Mouse (Mus musculus) testis, postnatal 14 days (tissue): ENCODE results near the gene Slc30a10.

ENCODE experiments used
- DNase-seq: peaks from one replicate; pipeline ENCODE4 v3.0.0; 2021; ENCODE audit warnings: low spot score

The Slc30a10 gene

DNA sequence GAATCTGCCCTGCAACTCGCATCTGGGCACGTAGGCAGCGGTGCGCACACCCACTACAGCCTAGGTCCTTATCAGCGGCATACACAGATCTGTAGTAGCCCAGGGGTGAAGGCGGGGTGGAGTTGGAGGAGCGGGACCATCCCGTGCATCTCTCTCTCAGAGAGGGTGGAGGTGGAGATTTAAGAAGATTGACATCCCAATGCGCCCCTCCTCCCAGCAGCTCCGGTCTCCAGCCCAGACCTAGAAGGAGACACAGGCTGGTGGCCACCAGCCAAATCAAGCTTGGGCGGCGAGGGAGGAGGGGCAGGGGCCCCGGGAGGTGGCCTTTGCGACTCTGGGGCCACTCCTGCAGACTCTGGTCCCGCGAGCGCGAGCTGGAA lies at the start of gene Slc30a10:
Gene Slc30a10, plus strand, starts transcription at position 274 of the 380 bp plus-strand sequence.
- DNase-seq: no peak

DNA sequence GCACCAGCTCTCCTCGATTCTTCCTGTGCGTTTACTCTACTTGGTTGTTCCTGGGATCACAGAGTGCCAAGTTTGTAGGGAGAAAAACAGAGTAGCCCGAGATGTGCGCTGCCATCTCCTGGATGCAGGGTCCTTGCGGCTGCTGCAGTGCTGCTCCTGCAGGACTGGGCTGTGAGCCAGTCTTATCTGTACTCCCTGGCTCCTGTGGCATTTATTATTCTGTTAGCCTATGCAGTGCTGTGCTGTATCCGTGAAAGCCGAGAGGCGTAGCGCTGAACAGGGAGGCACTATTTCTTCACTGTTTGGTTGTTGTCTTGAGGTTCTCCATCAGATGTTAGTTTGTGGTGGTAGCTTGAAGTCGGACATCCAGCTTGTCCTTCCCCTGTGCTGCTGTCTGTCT lies 48.7 kb upstream of the Slc30a10 start:
- no peak for DNase-seq

DNA sequence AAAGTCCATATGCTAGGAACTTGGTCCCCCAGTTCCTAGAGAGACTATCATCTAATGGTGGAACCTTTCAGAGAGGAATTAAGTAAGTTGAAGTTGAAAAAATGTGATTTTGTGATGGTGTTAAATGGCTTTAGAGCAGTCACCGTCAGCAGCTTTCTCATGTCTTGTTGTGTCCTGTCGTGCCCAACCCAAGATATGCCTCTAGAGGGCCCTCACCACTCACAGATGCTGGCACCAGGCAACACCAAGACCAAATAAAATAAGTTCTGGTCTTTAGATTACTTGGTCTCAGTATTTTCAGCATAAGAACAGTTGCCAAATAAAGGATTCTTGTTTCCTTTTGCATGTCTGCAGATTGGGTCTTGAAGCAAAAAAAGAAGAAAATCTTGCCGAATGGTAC lies 44.8 kb upstream of the Slc30a10 start:
- no peak for DNase-seq

DNA sequence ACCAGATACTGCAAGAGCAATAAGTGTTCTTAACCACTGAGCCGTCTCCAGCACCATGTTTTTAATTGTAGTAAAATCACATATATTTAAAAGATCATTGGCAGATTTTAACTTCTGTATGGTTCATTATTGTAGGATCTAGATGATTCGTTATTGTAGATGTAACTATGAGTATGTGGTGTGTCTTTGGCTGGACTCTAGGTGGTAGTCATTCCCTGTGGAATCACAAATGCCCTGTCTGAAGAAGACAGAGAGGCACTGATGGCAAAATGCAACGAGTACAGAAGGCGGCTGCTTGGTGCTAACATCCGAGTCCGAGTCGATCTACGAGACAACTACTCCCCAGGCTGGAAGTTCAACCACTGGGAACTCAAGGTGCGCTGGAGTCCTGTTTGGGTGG lies 36.6 kb upstream of the Slc30a10 start:
- DNase-seq: no peak

DNA sequence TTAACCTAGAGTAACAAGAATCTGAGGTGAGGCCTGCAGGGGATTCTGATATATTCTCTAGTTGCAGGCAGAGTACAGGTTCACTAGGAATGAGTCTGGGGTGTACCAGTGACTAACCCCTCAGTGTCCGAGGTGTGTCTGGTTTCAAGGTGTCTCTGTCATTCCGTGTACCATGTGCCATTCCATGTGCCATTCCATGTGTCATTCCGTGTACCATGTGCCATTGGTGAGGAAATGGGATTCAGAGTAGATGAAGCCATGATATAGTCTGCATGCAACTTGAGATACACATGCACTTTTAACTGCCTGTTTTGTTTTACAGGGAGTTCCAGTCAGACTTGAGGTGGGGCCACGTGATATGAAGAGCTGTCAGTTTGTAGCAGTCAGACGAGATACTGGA lies 34.8 kb upstream of the Slc30a10 start:
- no peak for DNase-seq

DNA sequence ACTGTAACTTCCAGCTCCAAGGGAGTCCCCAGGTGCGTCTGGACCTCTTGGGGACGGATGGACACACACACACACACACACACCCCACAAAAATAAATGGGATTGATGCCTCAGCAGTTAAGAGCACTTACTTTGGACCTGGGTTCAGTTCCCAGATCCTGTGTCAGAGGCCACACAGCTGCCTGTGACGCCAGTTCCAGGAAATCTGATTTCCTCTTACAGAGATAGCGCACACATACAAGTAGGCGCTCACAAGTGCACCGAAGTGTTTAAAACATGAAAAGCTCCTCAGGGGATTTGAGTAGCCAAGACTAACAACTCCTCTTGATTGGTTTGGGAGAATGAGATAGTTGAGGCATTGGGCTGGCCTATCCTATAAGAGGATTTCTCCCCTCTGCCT lies 33.9 kb upstream of the Slc30a10 start:
- no peak for DNase-seq

DNA sequence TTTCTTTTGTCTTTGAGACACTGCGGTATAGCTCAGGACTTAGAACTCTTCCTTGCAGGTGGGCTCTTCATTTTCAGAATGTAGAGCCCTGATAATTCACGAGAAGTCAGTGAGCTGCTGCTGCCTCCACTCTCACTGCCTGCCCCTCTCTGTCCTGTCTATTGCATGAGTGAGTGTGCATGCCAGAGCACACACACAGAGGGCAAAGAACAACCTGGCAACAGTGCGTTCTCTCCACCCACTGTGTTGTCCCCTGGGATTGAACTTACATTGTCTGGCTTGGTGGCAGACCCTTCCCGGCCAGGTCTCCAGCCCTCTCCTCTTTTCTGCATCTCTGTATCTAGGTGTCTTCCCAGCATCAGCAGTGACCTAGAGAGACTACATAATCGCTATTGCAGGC lies 28.1 kb upstream of the Slc30a10 start:
- no peak for DNase-seq

DNA sequence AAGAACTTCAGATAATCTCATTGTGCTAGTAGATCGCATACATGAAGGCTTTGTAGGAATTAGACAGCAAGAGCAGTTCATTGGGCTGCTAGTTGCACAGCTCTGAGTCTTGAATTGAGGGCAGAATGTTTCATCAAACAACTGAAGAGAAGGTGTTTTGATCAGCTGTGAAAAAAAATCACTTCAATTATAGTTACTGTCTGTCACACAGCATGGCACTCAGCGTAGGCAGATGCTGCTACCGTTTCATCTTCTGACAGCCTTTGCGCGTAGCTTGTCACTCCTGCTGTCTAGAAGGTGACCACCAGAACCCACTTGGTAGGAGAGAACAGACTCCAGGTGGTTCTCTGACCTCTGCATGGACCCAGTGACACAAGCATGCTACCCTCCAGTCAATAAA lies 24.2 kb upstream of the Slc30a10 start:
- DNase-seq: no peak

DNA sequence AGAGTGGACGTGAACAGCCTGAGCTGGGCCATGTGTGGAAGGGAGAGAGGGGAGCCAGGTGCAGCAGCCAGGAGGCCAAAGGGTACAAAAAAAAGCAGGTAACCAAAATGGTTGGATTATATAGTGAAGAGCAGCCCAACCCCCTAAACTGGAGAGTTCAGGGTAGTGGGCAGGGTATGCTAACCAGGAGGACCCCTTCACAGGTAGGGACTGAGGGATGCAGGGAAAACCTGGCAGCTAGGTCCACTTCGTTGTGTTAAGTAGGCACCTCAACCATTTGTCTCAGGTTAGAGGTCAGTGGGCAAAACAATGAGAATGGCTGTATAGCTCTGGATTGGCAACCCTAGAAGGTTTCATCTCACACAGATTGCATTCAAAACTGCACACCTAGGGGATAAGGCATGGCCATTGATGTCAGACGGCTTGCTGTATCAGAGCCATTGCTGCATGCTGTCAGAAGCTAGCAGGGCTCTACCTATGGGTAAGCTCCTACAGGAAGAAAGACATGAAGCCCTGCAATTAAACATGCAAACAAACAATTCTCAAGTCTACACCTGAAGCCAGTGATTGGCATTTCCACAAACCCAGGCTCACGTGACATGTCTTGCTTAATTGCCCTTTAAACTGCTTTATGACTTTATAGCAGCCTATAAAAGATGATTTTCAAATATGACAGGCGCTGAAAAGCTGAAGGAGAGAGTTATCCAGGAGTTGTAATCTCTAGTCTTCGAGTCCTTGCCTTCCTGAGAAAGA lies 23.2 kb upstream of the Slc30a10 start:
- no peak for DNase-seq

DNA sequence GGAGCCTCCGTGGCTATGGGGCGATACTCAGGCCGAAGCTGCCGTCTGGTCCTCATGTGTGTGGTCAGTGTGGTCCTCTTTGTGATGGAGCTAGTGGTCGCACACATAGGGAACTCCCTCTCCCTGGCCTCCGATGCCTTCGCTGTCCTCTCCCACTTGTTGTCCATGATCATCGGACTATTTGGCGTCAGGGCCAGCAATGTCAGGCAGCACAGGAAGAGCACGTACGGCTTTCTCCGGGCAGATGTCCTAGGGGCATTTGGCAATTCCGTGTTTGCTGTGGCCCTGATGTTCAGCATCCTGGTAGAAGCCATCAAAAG lies 22.7 kb upstream of the Slc30a10 start:
- DNase-seq: no peak

DNA sequence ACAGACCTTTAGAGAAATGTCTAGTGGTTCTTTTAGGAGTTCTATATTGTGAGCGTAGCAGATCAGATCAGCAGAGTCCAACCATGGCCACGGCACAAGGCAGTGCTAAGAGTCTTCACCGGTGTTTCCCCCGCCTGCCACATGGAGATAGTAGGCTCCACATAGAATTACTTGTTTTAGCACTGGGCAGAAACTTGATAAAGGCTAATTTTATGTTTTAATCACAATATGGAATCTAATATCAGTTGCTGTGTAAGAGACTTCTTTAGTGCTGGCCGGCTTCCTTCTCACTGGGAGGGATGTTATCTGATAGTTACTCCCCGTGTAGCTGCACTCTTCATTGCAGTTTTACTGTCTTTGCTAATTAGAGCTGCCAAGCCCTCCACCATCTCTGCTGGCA lies 21.5 kb upstream of the Slc30a10 start:
- DNase-seq: no peak

DNA sequence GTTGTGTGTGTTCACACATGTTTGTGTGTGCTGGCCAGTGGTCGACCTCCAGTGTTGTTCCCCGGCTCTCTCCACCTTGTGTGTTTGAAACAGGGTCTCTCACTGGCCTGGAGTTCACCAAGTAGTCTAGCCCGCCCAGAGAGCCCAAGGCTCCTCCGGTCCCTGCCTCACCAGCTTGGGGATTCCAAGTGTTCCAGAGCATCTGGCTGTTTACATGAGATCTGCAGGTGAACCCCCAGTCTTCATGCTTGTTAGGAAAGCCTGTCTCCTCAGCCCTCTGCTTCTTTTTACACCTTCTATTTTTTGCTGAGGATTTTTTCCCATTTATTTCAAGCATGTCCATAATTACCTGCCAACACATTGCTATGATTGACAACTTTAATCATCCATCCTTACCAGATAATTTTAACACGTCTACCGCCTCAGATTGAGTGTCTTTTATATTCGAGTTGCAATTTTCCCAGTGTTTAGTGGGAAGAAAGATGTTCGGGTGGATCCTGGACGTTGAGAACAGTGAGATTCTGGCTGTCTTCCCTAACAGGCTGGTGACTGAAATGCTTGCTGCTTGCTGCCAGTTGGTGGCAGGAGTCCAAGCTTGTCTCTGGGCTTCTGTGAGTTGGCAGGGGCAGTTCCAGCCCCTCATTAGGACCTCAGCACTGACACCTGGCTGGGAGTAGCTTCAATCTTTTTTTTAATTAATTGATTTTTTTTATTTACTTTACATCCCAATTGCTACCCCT lies 15.6 kb upstream of the Slc30a10 start:
- DNase-seq: no peak

DNA sequence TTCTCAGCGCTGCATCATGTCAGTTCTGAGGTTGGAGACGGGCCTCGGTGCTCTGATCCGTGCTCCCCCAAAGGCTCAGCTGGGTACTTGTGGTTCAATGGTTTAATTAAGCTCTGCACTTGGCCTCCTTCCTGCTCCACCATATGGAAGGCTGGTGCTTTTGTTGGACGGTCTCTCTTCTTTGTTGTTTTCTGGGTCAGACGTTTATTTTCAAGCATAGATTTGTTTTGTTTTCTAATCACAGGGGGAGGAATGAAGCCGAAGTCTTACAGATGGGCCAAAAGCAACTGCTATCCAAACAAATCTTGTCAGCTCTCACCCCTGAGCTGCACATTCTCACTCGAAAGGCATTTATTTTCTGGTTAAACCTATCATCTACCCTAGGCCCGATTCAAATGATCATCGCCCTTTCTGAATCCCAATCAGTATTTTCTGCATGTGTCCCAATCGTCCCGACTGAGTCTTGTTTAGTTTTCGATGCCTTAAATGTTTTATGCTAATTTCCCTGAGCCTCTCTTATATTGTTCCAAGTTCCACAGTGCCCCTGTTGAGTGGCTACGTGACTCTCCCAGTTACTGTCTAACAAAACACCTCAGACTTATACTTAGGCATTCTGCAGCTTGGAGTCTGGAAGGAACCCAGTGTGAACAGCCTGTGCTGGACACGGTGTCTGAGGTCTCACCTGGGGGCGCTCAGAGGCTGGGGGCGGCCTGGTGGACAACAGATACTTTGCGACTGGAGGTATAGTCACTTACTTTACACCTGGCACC lies 12.8 kb upstream of the Slc30a10 start:
- no peak for DNase-seq

DNA sequence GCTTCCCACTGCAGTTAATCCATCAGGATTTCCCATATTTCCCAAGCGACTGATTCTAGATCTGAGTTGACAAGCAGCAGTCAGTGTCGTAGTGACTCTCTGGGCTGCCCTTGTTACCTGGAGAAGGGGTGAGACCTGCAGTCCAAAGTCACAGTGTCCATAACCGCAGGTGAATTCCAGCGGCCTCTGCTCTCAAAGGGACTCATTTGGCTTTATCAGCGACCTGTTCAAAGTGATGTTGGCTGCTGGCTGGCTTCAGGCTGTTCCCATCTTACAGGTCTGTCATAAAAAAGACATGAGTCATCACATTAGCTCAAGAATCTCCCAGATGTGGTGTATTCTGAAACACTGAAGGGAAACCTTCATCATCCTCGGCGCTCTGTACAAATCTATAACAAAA lies 5.7 kb upstream of the Slc30a10 start:
- DNase-seq: no peak

DNA sequence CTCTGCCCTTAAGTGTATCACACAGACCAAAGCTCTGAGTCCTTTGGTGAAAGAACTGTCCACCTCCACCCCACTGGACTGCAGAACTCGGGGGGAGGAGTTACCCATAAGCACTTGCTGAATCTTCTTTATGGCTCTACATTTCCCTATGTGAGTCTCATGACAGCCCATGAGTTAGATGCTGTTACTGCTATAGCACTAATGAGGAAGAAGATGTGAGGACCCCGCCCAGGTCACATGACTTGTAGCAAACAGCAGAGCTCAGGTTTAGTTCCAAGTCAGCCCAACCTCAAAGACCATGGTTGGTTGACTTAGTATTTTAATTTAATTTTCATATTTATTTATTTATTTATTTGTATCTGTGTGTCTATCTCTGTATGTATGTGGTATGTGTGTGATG lies 4.9 kb upstream of the Slc30a10 start:
- DNase-seq: no peak

DNA sequence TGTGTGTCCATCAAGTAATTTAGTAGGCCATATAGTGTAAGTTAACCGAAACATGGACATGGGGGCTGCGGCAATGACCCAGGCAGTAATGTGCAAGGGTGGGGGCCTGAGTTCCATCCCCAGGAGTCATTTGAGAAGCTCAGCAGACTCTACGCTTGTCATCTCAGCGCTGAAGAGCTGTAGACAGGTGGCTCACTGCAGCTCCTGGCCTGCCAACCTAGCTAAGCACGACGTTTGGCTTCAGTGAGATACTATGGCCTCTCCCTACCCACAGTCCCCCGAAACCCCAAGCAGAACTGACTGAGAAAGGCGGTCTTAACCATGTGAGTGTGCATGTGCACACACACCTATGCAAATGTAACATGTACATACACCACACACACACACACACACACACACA lies 3.6 kb upstream of the Slc30a10 start:
- no peak for DNase-seq

DNA sequence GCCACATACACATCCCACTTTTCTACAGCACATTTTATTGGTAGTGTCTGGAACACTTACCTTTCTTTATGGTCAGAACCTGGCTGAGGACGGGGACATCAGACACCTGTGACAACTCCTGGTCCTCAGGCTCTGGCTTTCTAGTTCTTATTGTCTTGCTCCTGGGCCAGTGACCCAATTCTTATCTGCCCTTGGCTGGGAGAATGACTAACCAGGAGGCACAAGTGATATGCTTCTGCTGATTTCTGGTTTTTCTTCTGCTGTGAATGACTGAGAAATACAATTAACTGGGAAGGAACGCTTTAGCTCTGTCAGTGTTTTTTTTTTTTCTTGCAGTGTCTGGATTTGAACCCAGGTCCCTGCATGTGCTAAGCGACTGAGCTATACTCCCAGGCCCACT lies 3.2 kb upstream of the Slc30a10 start:
- no peak for DNase-seq

DNA sequence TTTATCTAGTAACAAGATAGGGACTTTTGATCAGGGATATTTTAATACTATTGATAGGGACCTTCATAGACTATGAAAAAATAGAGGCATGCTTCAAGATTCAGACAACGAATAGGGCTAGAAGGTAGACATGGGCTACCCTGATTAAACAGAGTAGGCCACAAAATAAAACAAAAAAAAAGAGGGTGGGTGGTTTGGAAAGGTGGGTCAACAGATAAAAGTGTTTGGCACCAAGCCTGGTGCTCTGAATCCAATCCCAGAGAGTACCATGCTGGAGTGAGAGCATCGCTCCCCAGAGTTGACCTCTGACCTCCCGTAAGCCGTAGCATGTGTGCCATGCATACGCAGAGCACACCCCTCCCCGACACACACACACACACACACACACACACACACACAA lies 2.2 kb upstream of the Slc30a10 start:
- DNase-seq: no peak

DNA sequence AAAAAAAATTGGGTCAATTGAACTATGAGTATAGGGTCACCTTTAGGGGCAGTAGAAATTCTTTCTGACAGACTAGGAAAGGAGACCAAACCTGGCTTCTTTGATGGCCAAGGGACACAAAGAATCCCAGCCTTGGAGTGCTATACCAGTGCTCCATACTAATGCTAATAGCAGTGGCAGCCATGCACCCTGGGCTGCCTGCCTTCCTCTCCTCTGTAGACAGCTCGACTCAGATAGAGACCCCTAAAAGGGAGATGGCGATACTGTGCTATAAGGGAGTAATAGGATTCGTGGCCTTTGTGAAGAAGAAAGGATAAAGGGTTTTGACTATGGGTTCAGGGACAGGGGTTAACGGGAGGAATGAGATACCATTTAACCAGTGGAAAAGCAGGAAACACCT lies 504 bp upstream of the Slc30a10 start:
- DNase-seq: no peak

DNA sequence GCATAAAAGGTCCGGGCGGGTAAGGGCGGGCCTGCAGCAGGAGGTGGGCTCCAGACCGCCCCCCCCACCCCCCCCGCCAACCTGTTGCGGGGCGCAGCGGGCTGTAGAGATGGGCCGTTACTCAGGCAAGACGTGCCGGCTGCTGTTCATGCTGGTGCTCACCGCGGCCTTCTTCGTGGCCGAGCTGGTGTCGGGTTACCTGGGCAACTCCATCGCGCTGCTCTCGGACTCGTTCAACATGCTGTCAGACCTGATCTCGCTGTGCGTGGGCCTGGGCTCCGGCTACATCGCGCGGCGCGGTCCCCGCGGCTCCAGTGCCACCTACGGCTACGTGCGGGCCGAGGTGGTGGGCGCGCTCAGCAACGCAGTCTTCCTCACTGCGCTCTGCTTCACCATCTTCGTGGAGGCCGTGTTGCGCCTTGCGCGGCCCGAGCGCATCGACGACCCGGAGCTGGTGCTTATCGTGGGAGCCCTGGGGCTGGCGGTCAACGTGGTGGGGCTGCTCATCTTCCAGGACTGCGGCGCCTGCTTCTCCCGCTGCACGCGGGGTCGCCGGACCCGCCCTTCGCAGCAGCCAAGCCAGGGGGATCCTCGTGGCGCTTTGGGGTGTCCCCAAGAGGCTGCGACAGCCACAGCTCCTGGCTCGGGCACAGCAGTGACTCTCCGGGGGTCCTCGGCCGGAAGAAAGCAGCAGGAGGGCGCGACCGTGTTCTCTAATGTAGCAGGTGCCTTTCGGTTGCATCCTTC lies 480 bp downstream of the Slc30a10 start:
- no peak for DNase-seq

DNA sequence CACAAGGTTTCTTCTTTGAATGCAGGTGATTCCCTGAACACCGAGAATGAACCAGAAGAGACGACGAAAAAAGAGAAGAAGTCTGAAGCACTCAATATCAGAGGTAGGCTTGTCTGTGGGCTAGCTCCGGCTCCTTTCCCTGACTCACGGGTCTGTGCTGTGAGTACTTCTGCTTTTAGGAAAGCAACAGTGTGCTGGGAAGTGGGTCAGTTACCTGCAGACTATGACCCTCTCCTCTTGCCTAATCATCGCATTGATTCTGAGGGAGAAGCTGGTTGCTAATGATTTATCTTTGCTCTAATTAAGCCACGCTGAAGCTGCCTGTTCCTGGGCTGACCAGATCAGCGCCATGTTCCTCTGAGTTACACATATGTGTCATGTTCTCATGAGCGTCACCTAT lies 1.7 kb downstream of the Slc30a10 start:
- DNase-seq: no peak

DNA sequence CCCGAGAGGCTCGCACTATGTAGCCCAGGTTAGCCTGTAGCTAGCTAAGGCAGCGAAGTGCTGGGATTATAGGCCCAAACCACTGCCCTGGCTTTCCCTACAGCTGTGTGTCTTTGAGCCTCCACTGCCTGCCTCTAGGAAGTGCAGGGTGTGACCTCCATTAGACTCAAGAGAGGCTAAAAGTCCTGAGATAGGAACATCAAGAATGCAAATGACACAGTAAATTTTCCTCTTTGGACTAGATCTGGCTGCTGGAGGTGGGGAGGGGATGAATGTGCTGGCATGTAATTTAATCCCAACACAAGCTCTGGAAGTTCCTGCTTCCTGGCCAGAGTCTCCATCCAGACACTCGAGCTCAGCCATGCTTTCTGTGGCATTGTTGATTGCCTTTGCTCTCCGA lies 5.4 kb downstream of the Slc30a10 start:
- DNase-seq: no peak

DNA sequence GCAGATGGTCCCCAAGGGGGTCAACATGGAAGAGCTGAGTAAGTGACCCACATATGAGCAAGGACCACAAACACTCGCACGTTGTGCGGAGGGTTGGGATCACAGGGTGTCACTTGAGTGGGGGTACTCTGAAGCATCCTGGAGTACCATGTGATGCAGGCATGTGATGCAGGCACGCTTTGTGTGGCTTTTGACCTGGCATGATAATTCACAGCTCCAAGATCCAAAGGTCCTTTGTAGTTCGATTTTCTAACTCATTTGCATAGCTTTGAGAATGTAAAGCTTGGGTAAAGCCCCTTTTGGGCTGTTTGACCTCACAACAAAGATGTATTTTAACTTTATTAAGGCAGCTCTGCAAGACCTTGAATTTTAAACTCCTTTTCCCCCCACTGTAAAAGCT lies 8.2 kb downstream of the Slc30a10 start:
- DNase-seq: no peak
